Mouse (Mus musculus): ENCODE measurements at regions not wholly inside any gene's neighbourhood (a gene's known extent, or its start where the extent isn't known, plus 50 kb on each side); places are given as distances from the start of the nearest gene placed in this dataset.

DNA sequence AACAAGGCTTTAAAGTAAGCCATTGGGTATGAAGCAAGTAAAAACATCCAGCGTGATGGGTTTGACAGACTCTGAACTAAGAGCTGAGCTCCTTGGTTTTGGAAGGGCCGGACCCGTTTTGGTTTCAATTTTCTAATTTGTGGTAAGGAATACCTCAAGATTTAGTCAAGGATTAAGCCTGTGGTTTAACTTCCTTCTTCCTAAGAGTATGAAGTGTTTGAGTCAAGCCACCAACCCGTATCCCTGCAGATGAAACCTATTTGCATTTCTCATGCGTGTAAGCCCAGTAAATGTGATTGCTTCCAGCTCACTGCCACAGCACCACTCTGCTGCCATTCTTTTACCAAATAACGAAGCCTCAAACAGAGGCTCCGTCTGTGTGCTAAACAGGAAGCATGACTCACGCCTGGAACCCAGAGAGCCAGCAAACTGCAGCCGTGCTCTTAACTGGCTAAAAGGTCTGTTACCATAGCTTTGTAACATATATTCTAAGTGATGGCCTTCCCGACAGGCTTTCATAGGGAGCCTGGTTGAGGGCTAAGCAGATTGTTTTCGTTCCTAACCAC lies 149.7 kb downstream of the Etv1 start:
- peak; percentile 46 for DNase-seq (ENCODE audit: low spot score)

DNA sequence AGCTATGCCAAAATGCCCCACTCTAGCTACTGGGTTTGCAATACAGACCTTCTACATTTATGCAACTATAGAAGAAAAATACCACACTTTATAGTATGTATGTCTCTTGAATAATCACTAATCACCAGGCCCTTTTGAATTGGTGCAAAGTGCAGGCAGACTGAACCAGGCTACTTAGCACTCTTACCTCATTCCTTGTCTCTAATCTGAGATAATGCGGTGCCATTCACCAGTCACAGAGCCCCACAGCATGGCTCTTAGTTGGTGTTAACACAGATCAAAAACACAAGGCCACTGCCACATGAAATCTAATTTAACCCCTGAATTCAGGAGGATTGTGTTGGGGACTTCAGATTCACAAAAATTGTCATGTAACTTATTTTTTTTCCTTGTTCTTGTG lies 150.5 kb downstream of the Etv1 start:
- DNase-seq (ENCODE audit: low spot score), result no peak

DNA sequence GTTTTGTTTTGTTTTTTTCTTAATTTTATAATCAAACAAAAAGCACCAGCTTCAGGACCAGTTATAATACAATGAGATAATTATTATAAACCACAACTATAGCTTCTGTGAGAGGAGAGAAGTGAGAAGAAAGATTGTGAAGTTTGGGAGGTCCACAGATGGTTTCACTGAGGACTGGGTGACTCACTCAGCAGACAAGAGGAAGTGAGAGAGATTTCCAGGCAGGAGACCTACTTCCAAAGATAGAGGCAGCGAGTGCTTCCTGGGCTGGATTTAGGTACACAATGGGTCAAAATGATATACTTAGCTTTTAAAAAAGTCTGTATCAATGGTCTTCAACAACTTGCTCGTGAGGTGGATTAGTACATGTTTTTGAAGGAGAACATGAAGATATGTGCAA lies 152.6 kb downstream of the Etv1 start:
- peak; percentile 16 for DNase-seq (ENCODE audit: low spot score)

DNA sequence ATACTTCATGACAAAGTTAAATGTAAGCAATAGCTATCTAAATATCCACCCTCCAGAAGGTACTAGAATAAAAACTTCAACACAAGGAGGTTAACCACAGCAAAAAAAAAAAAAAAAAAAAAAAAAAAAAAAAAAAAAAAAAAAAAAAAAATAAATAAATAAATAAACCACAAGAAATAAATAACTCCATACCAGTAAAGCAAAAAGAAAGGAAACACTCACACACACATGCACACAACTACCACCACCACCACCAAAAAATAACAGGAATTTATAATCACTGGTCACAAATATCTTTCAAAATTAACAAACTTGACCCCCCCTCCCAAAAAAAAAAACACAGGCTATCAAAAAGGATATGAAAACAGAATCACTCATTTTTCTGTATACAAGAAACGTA lies 180.4 kb downstream of the Etv1 start:
- DNase-seq (ENCODE audit: low spot score), result no peak

DNA sequence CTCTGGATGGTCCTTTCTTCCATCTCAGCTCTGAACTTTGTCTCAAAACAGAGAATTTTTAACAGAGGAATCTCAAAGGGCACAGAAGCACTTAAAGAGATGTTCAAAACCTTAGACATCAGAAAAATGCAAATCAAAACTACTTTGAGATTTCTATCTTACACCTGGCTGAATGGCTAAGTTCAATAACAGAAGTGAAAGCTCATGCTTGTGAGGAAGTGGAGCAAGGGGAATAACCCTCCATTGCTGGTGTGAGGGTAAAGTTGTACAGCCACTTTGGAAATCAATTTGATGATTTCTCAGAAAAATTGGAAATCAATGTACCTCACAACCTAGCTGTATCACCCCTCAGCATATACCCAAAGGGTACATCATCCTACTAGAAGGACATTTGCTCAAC lies 183.1 kb downstream of the Etv1 start:
- no peak for DNase-seq (ENCODE audit: low spot score)

DNA sequence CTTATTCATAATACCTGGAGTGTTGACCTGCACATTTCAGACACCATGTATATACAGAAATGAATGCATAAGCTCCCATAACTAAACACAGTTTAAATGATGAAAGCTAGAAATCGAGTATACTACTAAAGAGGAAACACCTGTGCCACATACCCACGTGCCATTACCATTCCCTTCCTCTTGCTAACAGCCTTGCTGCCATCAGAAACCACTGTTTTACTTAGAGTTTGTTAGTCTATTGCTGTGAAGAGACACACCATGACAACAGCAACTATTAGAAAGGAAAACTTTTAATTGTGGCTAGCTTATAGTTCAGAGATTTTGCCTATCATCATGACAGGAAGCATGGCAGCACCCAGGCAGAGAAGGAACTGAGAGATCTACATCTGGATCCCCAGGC lies 191.2 kb downstream of the Etv1 start:
- no peak for DNase-seq (ENCODE audit: low spot score)

DNA sequence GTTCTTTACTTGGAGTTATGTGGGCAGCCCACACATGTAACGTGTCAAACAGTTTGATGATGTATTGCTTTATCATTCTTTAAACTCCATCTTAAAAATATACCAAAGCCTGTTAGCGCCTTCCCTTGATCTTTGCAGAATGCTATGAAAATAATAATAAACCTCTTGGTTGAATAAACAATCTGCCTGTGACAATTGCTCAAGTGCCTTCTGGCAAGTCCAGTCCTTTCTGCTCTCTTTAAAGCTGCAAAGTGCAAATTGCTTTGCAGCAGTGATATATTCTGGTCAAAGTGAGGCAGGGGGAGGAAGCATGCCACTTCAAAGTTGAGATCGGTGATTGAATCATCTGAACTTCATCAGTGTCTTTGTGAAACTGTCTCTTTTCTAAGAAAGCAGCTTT lies 193.0 kb downstream of the Etv1 start:
- no peak for DNase-seq (ENCODE audit: low spot score)

DNA sequence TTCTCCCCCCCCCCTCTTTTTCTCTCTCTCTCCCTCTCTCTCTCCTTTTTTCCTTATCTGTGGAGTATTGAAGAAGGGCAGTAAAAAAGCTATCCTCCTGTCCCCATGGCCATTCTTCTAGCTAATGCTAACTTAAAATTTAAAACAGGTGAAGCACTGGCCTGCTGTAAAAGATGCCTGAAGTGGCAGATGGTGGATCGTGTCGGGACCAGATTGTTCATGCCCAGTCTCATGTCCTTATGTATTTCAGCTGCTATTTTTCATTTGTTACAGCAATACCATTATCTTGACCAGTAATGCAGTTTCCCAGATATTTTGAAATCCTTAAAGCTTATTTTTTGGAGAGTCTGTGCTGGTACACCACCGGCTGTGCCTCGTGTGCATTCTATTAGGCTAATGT lies 196.3 kb downstream of the Etv1 start:
- DNase-seq (ENCODE audit: low spot score), result no peak

DNA sequence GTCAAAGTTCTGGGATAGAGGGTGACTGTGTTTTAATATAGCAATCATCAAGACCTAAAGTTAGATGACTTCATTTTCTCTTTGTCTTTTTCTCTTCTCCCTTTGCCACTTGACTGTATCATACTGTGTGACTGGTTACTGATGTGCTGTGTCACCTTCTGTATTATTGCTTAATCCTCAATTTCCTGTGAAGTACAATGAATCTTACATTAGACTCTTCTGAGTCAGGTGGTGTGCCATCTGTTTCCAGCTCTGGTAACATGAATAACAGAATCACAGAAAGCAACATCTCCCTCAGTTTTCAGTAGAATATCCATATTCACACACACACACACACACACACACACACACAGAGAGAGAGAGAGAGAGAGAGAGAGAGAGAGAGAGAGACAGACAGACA lies 203.2 kb downstream of the Etv1 start:
- DNase-seq (ENCODE audit: low spot score), result no peak

DNA sequence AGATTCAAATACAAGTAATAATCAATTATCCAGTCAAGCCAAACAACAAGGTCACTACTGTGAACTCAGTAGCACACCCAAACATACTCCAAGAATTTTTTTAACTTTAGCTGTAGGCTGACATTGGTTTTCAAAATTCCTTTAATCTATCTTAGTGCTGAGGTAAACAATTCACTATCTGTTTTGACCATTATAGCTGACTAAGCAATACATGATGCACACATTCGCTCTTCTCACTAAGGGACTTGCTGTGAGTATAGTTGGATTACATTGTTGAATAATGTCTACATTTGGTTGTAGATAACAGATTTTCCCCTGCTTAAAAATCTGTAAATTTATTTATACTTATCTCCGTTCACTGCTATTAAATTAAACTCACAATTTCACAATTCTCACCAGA lies 206.7 kb downstream of the Etv1 start:
- no peak for DNase-seq (ENCODE audit: low spot score)

DNA sequence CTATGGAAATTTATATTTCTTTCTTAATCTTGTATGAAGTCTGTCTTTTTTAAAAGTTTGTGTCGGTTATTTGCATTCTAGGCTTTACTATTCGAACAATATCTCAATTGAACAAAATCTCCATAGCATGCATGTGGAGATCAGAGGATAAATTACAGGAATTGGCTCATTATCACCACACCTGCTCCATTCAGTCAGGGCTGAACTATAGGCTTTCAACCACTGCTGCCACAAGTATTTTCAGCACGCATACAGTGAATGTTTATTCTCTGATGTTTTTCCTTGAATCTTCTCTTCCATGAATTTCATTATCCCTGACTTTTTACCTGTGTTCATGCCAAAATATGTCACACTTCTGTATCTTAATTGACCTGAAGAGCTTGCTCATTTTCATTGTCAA lies 207.2 kb downstream of the Etv1 start:
- no peak for DNase-seq (ENCODE audit: low spot score)

DNA sequence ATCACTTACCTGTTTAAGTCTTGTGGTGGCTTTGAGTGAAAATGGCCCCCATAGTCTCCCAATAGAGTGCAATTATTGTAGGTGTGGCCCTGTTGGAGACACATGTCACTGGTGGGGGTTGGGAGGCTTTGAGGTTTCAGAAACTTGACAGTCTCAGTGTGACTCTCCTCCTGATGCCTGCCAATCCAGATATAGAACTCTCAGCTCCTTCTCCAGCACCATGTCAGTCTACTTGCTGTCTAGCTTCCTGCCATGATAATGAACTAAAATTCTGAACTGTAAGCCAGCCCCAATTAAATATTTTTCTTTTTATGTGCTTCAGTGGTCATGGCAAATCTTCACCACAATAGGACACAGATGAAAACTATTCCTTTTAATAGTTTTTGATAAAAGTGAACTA lies 208.1 kb downstream of the Etv1 start:
- no peak for DNase-seq (ENCODE audit: low spot score)

DNA sequence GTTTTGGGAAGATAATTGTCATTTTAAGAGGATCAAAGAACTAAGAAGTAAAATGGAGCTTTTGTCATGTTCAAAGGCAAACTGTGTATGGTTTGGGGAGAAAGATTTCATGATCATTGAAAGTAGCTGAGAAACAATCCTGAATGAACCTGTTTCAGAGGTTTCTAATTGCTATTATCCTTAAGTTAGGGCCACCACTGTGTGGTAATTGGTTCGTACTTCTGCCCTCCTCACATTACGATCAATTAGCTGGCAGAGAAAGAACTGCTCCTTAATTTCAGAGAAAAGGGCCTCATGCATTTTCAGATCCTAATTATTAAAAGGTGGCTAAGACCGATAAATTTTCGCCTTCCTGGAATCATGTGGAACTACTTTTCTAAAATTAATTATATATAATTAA lies 208.6 kb downstream of the Etv1 start:
- no peak for DNase-seq (ENCODE audit: low spot score)

DNA sequence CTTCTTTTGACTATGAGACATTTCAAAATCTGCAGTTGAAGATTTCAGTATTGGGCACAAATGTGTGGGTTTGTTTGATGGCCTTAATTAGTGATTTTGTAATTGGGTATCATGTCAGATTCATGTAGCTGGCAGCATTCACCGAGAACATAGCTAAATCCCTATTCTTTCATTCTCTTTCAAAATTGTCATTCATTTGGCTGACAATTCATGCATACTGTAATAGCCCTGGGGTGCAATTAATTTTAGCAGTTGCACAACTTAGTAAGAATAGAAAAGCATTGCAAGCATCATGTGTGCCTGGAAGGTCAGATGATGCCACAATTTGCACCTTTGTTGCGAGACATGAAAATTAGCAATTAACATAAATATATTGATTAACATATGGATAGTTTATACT lies 248.0 kb downstream of the Etv1 start:
- DNase-seq (ENCODE audit: low spot score), result no peak

DNA sequence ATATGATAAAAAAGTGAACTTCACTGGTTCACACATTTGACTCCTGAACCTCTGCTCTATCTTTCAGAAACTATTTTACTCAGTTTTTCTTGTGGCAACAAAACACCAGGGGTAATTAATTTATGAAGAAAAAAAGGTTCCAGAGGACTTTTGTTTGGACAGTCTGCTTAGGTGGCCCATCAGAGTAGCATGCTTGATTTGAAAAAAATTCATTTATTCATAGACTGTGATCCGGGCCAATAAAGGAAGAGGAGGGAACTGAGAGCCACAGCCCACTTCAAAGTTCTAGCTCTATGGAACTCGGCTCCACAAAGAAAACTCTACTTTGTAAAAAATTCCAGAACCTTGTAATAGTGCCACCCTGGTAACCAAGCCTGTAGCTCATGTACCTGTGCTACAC lies 248.8 kb downstream of the Etv1 start:
- DNase-seq (ENCODE audit: low spot score), result no peak

DNA sequence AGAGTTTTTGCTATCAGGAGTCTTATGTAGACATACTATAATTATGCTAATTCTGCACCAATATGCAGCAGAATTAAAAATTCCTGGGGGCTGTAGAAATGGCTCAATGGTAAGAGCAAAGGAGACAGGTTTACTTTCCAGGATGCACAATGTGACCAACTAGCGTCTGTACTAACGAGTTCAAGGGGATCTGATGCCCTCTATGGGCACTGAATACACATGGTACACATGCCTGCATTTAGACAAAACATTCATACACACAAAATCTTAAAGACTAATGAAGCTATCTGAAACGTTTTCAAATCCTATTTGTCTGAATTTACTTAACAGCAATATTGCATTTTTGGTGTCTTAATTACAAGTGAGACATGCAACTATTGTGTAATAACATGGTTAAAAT lies 254.8 kb downstream of the Etv1 start:
- DNase-seq (ENCODE audit: low spot score), result no peak

DNA sequence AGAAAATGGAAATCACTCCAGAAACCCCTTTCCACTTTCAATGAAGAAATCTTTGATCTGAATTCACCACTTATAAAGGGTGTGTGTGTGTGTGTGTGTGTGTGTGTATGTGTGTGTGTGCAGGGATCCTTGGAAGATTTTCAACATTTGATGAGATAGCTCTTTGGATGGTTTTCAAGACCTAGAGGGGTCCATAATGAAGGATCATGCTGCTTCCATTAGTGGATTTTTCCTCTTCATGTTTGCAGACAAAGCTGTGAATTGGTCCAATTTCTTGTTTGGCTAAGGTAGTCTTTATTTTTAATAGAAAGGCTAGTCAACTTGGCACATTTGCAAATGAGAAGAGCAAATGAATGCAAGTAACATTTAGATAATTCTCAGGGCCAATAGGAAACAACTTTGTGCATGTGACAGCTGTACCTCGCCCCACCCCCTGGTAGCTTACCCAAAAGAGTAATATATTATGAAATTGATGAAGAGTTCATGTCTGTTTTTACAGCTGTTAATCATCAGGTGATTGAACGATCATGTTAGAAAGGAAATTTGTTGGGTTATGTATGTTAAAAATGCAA lies 257.4 kb downstream of the Etv1 start:
- no peak for DNase-seq (ENCODE audit: low spot score)

DNA sequence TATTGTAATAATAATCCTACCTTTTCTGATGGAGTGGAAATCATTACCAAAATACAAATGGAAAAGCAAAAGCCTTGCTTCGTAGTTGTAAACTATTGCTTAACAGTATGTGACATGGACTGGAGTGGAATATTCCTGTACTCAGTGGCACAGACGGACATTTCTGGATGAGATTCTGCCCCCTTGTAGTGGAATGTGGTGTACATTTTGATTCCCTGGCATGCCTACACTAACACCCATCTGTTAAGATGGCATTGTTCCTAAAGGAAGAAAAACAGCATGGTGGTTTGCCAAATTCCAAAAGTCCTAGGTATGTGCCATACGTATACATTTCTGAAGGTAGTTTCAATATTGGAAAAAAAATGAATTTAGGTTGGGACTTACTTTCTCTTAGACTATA lies 258.9 kb downstream of the Etv1 start:
- no peak for DNase-seq (ENCODE audit: low spot score)

DNA sequence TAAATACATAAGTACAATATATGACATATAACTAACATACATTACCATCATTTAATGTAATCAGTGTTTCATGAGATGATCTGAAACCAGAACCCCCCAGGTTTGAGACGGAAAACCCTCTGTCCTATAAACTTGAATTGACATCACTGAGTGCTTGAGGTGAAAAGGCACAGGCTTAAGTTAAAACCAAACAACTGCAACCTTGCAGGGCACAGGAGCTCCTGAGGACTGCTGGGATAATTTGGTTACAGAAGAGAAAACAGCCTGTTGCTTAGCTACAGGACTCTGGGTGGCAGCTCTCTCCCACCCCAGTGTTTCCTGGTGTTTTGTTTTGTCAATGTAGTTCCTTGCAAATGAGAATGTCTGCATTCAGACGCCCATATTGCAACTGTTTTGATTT lies 259.5 kb downstream of the Etv1 start:
- DNase-seq (ENCODE audit: low spot score), result no peak

DNA sequence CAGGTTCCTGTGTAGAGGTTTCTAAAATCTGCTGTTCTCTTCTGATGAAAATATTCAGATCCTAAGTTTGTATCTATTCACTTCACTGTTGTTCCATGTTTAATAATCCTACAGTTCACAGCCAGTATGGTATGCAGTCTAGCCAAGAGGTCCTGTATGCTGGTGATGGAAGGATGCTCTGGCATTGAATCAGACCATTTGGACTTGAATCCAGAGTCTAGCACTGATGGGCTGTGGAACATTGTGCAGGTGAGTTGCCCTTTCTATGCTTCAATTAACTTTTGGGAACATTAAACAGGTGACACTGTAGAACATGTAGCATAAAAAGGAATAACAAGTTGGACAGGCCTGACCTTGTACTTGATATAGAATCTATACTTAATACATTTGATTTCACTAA lies 267.9 kb downstream of the Etv1 start:
- DNase-seq (ENCODE audit: low spot score), result no peak

DNA sequence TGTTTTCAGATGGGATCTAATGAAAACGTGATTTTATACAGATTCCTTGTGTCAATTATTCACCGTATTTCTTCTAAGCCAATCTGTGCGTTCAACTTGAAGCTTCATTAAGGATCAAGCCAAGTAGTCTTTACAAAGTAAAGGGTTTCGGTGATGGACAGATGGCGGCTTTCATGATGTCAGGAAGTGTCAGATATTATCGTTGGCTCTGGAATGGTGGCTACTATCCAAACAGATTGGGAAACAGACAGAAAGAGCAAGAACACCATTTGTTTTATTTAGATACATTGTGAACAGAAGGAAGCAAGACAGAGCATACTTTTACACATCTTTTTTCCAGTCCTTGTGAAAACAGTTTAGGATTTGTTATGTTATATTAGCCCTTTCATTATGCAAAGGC lies 269.3 kb downstream of the Etv1 start:
- DNase-seq (ENCODE audit: low spot score), result peak; percentile 2

DNA sequence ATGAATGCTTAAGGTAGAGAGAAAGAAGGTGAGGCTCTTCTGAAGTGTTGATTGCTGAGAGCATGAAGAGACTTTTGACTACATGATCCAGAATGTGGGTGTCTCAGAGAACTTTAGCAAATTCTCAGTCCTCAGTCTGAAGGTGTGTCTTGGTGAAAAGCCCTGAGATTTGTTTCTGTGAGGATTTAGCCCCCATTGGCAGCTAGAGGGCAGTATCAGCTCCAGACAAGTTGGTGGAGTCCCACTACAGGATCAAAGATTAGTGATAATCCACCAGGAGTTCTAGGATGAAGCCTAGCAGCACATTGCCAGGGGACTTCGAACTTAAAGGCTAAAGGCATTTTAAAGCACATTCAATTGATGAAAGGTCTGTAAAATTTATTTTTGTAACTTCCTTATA lies 269.8 kb downstream of the Etv1 start:
- no peak for DNase-seq (ENCODE audit: low spot score)

DNA sequence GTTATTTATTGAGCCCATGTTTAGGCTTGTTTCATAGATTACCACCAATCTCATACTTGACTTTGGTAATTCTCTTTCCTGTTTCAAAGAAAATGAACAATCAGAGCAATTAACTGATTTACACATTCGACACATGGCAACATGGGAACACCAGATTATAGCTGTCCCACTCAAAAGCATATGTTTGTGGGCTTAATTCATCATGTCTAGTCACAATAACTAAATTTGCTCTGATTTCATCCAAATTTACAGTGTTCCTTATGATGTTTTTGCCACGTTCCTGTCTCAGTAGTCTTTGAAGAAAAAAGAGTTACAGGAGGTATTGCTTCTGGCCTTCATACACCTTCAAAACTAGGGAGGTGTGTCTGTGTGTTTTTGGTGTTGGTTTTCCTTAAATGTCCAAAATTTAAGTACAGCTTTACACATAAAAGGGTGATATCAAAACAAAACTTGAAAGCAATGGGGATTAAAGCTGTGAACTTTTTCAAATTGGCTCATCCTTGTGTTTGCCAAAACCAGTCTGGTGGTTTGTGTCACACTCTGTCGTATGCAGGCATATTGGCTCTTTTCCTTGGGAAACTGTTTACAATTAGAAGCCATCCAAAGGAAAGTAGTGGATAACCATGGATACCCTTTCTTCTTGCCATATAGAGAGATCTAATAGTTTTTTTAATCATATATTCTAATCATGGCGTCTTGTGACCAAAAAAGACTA lies 291.3 kb downstream of the Etv1 start:
- no peak for DNase-seq (ENCODE audit: low spot score)
